In the genomic region with DNA sequence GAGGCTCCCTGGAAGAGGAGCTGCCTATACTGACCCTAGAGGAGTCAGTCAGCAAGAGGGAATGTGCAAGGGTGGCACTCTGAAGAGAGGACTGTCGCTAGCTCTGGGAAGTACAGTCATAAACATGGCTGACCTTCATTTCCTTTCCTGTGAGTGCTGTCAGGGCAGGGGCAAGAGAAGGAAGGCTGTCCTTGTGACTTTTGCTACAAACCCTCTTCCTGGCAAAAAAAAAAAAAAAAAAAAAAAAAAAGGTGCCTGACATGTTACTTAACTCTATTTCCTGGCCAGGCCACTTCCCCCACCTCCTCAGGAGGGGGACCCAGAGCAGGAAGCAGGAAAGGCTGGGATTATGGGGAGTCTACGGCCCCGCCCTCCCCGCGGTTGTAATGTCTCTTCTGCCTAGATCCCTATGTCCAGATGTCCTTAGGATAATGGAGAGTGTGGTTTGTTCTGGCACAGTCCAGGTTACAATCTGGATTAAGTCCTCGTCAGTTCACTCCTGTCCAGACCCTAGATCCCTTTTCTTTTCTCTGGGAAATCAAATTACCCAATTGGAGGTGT, we compare ENCODE assay signal across 8 mouse cellular contexts. TPM values are rescaled to one million over a fixed set of nuclear protein-coding genes. Genes with fewer than 3 reads are reported as not detected.
A peak's percentile ranks its signal among the peaks of the same experiment; 100 is the strongest.
DNase-seq lines count a peak whose midpoint lies in the region; ATAC-seq and TF ChIP-seq lines count a peak whose summit lies in the region.

No protein-coding gene starts in this region.

- 0 out of 2 replicates have a peak, but pooled peaks have one; percentile 28 for ATAC-seq in midbrain, embryonic 15.5 days (replicated peaks)
- no peak for ATAC-seq in midbrain, embryonic 13.5 days
- ATAC-seq in heart, embryonic 13.5 days (ENCODE audit: extremely low read depth, insufficient number of reproducible peaks, low FRiP score, low TSS enrichment): no peak
- peak; percentile 53 for ATAC-seq in stomach, postnatal 0 days (ENCODE audit: low FRiP score, low TSS enrichment)

- H3K4me2 ChIP-seq in midbrain, embryonic 15.5 days: no peak overlapping the region
- H3K4me2 ChIP-seq in midbrain, embryonic 13.5 days (replicated peaks): no peak overlapping the region
- H3K4me2 ChIP-seq in heart, embryonic 13.5 days: no peak overlapping the region
- no peak overlapping the region for H3K4me2 ChIP-seq in stomach, postnatal 0 days (replicated peaks; ENCODE audit: low read depth)

- H3K9me3 ChIP-seq in midbrain, embryonic 15.5 days: no peaks in the 10 kb centered on the region
- no peaks in the 10 kb centered on the region for H3K9me3 ChIP-seq in midbrain, embryonic 13.5 days
- no peaks in the 10 kb centered on the region for H3K9me3 ChIP-seq in heart, embryonic 13.5 days
- H3K9me3 ChIP-seq in limb, embryonic 10.5 days (replicated peaks): no peaks in the 10 kb centered on the region
- no peaks in the 10 kb centered on the region for H3K9me3 ChIP-seq in stomach, postnatal 0 days (ENCODE audit: control insufficient read depth, low read length)

- H3K4me3 ChIP-seq in midbrain, embryonic 15.5 days: no peak overlapping the region
- H3K4me3 ChIP-seq in midbrain, embryonic 13.5 days (replicated peaks): no peak overlapping the region
- H3K4me3 ChIP-seq in heart, embryonic 13.5 days: no peak overlapping the region
- no peak overlapping the region for H3K4me3 ChIP-seq in limb, embryonic 10.5 days
- H3K4me3 ChIP-seq in stomach, postnatal 0 days (ENCODE audit: low read depth, low read length): no peak overlapping the region

- peaks cover 4% of the 10 kb centered on the region for H3K36me3 ChIP-seq in midbrain, embryonic 15.5 days (replicated peaks)
- H3K36me3 ChIP-seq in midbrain, embryonic 13.5 days: peaks cover 14% of the 10 kb centered on the region; the same call in 1 of the 2 replicates
- 0 out of 2 replicates have a peak, but pooled peaks cover 6% of the 10 kb centered on the region for H3K36me3 ChIP-seq in heart, embryonic 13.5 days
- peaks cover 71% of the 10 kb centered on the region for H3K36me3 ChIP-seq in limb, embryonic 10.5 days
- H3K36me3 ChIP-seq in stomach, postnatal 0 days (ENCODE audit: control insufficient read depth, insufficient read depth, low read length): no peaks in the 10 kb centered on the region

- DNase-seq in limb, embryonic 10.5 days (ENCODE audit: low spot score): no peak
- DNase-seq in stomach, postnatal 0 days (ENCODE audit: low spot score): no peak
- no peak for DNase-seq in thymus, postnatal 25 days
- DNase-seq in cerebellum, adult 18-20 months: no peak
- DNase-seq in urinary bladder, postnatal 14 days (ENCODE audit: low spot score): no peak

- H3K27ac ChIP-seq in midbrain, embryonic 15.5 days: no peak overlapping the region
- no peak overlapping the region for H3K27ac ChIP-seq in midbrain, embryonic 13.5 days
- H3K27ac ChIP-seq in heart, embryonic 13.5 days (replicated peaks): peak overlapping the region; percentile 50; the same call in 1 of the 2 replicates
- H3K27ac ChIP-seq in limb, embryonic 10.5 days: peak overlapping the region; percentile 57
- H3K27ac ChIP-seq in stomach, postnatal 0 days (replicated peaks): peak overlapping the region; percentile 18; the same call in 1 of the 2 replicates

- H3K9ac ChIP-seq in midbrain, embryonic 15.5 days: no peak overlapping the region
- no peak overlapping the region for H3K9ac ChIP-seq in midbrain, embryonic 13.5 days (replicated peaks)
- no peak overlapping the region for H3K9ac ChIP-seq in heart, embryonic 13.5 days
- H3K9ac ChIP-seq in stomach, postnatal 0 days (ENCODE audit: low read length): no peak overlapping the region

- 0 out of 2 replicates have a peak, but pooled peaks cover 3% of the 10 kb centered on the region for H3K27me3 ChIP-seq in midbrain, embryonic 15.5 days (replicated peaks)
- peaks cover 19% of the 10 kb centered on the region for H3K27me3 ChIP-seq in midbrain, embryonic 13.5 days
- H3K27me3 ChIP-seq in heart, embryonic 13.5 days (replicated peaks): no peaks in the 10 kb centered on the region
- no peaks in the 10 kb centered on the region for H3K27me3 ChIP-seq in limb, embryonic 10.5 days (ENCODE audit: low read depth, poor library complexity, severe bottlenecking)
- H3K27me3 ChIP-seq in stomach, postnatal 0 days (ENCODE audit: control insufficient read depth, insufficient read depth, low read length): no peaks in the 10 kb centered on the region

- WGBS in midbrain, embryonic 15.5 days: 74% methylated on average over 6 of the region's 6 CpGs
- WGBS in midbrain, embryonic 13.5 days: 85% methylated on average over 6 of the region's 6 CpGs
- WGBS in heart, embryonic 13.5 days: 54% methylated on average over 6 of the region's 6 CpGs
- WGBS in limb, embryonic 10.5 days: 57% methylated on average over 6 of the region's 6 CpGs
- WGBS in stomach, postnatal 0 days: 63% methylated on average over 6 of the region's 6 CpGs

- peaks cover 11% of the 10 kb centered on the region; the same call in 1 of the 2 replicates for H3K4me1 ChIP-seq in midbrain, embryonic 15.5 days
- peaks cover 16% of the 10 kb centered on the region for H3K4me1 ChIP-seq in midbrain, embryonic 13.5 days (replicated peaks)
- H3K4me1 ChIP-seq in heart, embryonic 13.5 days: peaks cover 38% of the 10 kb centered on the region
- H3K4me1 ChIP-seq in limb, embryonic 10.5 days: peaks cover 53% of the 10 kb centered on the region
- no peaks in the 10 kb centered on the region for H3K4me1 ChIP-seq in stomach, postnatal 0 days (replicated peaks; ENCODE audit: control insufficient read depth, insufficient read depth)

- TF ChIP-seq CTCF in stomach, postnatal 0 days (IDR thresholded peaks at IDR 0.05; ENCODE audit: low read depth): no peak

- no peak for TF ChIP-seq EP300 in stomach, postnatal 0 days (optimal IDR thresholded peaks at IDR 0.05)

RNA-seq across cellular contexts. Expression of a gene that starts 21.5 kb away (rescaled TPM):
- polyA plus RNA-seq in midbrain, embryonic 15.5 days (2015; fragmentation: Nextera tagmentation; extraction: Ambion mirVana): 24.0 and 25.5 TPM in 2 replicates
- polyA plus RNA-seq in midbrain, embryonic 13.5 days (2015; fragmentation: Nextera tagmentation; extraction: Ambion mirVana): 15.9 and 18.7 TPM in 2 replicates
- 5.0 and 7.0 TPM in 2 replicates for polyA plus RNA-seq in heart, embryonic 13.5 days (2015; fragmentation: Nextera tagmentation; extraction: Ambion mirVana)
- 31.7 and 54.7 TPM in 2 replicates for polyA plus RNA-seq in limb, embryonic 10.5 days (2016; fragmentation: Nextera tagmentation; extraction: Ambion mirVana)
- 10.2 TPM in 2 replicates for polyA plus RNA-seq in stomach, postnatal 0 days (2015; fragmentation: Nextera tagmentation; extraction: Ambion mirVana)

Comparison
In these comparisons a context has a peak if more than half of its experiments do, and no peak if none do; other contexts are left out.
1. ATAC-seq: peak in midbrain, embryonic 15.5 days (single experiment) and stomach, postnatal 0 days (single experiment); none in midbrain, embryonic 13.5 days (single experiment) and heart, embryonic 13.5 days (single experiment).
2. H3K27ac ChIP-seq: peak in heart, embryonic 13.5 days (single experiment), limb, embryonic 10.5 days (single experiment) and stomach, postnatal 0 days (single experiment); none in midbrain, embryonic 15.5 days (single experiment) and midbrain, embryonic 13.5 days (single experiment).